Comparison of ENCODE assay signal across 21 mouse cellular contexts in the genomic region with DNA sequence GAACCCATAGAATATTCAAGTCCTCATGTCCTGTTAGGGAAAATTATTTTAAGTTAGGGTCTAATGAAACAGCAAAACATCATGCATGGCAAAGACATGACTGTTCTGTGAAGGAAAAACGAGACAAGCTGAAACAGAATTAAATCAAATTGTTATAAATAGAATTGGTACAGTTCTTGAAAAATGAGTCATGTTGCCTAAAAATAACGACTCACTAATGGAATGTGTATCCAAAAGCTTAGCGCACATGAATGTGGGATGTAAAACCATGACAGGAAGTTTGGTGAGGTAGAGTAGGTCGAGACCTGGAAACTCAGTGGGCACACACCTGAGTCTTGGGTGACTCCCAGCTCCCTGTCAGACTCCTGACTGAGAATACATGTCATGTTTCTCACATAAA. TPM values are rescaled to one million over a fixed set of nuclear protein-coding genes. Genes with fewer than 3 reads are reported as not detected.
"Had no signal": no experiment of that assay in that cellular context is flagged by ENCODE, and none has a peak within 500 bp of the region (broad histone marks: within the 10 kb centered on the region; RNA-seq: fewer than 3 reads in every experiment).

No protein-coding gene starts in this region.

- H3K36me3 ChIP-seq: limb, embryonic 12.5 days; limb, embryonic 15.5 days; neural tube, embryonic 12.5 days; neural tube, embryonic 15.5 days; stomach, embryonic 15.5 days had no signal

- H3K9me3 ChIP-seq: limb, embryonic 12.5 days; limb, embryonic 15.5 days; neural tube, embryonic 12.5 days; neural tube, embryonic 15.5 days; stomach, embryonic 15.5 days had no signal

- DNase-seq: kidney, postnatal 14 days; kidney, postnatal 4 days; left cerebral cortex, postnatal 4 days; liver, postnatal 0 days; lung, embryonic 14.5 days; lung, postnatal 10 days; lung, postnatal 4 days; midbrain, embryonic 14.5 days; retina, postnatal 1 day; right cerebral cortex, postnatal 25 days; spleen, adult 18-20 months; thymus, postnatal 36 days had no signal

- H3K27me3 ChIP-seq: limb, embryonic 12.5 days; limb, embryonic 15.5 days; neural tube, embryonic 12.5 days; neural tube, embryonic 15.5 days; stomach, embryonic 15.5 days had no signal

- ATAC-seq: liver, postnatal 0 days had no signal

- H3K9ac ChIP-seq: limb, embryonic 12.5 days; limb, embryonic 15.5 days; liver, embryonic 14.5 days; liver, postnatal 0 days; lung, embryonic 14.5 days; neural tube, embryonic 12.5 days; neural tube, embryonic 15.5 days; stomach, embryonic 15.5 days had no signal

- H3K4me3 ChIP-seq: limb, embryonic 12.5 days; limb, embryonic 15.5 days; neural tube, embryonic 12.5 days; neural tube, embryonic 15.5 days; stomach, embryonic 15.5 days had no signal

- H3K4me2 ChIP-seq: limb, embryonic 12.5 days; limb, embryonic 15.5 days; liver, embryonic 11.5 days; lung, embryonic 14.5 days; midbrain, embryonic 11.5 days; neural tube, embryonic 12.5 days; neural tube, embryonic 15.5 days; stomach, embryonic 15.5 days had no signal

- H3K27ac ChIP-seq: limb, embryonic 12.5 days; limb, embryonic 15.5 days; liver, embryonic 14.5 days; neural tube, embryonic 12.5 days; neural tube, embryonic 15.5 days; stomach, embryonic 15.5 days had no signal

RNA-seq across cellular contexts. Expression of a gene that starts 4.9 kb away (rescaled TPM):
- total RNA-seq: megakaryocyte-erythroid progenitor cell, adult 5-6 weeks had no signal
